Mouse (Mus musculus): ENCODE measurements around the gene Cd33. TPM values are rescaled to one million over a fixed set of nuclear protein-coding genes. Genes with fewer than 3 reads are reported as not detected.

Cd33 gene
- 3.4 and 4.1 TPM in 2 replicates for polyA plus RNA-seq (2012)

DNA sequence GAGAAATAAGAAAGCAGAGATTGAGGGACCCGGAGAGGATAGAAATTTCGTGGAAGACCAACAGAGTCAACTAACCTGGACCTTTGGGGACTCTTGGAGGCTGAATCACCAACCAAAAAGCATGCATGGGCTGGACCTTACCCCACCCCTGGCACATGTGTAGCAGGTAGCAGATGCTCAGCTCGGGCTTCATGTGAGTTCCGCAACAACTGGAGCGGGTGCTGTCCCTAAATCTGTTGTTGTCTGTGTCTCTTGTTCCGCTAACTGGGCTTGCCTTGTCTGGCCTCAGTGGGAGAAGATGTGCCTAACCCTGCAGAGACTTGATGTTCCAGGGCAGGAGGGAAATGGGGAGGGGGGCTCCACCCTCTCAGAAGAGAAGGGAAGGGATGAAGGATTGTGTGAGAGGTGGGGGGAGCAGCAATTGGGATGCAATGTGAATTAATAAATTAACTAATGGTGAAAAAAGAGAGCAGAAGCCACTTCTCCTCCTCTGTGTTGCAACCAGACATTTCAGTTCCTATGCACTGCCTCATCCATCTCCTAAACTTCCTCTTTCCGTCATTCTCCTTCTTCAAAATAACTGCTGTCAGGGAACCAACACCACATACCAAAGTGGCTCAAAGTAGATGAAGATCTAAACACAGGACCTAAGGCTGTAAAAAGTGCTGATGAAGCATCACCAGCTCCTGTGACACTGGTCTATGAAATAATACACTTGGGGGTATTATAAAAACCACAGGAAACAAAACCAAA, at the start of gene Cd33:
Gene Cd33, minus strand, starts transcription at position 204 of the 753 bp plus-strand sequence.

DNA sequence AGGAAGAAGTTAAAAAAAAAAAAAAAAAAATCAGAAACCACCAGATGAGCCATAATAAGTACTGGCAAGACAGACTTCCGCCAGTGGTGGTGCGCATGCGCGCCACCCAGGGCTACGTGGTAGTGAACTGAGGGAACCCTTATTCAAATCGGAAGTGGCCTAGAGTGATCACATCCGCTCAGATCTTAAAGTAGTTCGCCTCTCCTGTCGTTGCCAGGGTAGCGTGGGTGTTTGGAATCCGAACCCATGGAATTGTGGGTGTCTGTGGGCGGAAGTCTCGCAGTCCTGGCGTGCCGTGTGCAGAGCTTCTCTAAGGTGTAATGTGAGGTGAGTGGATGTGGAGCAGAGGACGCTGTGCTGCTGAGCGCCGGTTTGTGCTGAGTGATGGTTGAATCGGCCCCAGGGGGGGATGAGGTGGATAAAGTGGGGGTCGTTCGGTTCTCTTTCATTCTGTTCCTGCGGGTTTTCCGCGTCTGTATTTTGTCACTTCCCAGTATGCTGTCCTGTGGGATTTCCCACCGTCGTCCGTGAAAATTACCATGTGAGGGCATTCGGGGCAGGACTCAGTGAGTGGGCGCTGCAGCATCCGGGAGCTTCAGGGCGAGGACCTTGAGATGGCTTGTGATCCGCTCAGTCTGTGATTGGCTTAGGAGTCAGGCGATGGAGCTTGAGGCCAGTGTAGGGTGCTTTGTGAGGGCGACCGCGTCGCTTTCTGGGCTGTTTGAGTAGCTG, 35.4 kb upstream of the Cd33 start, which contains the start of gene Zfp719:
Gene Zfp719, plus strand, starts transcription at position 171 of the 732 bp plus-strand sequence.

DNA sequence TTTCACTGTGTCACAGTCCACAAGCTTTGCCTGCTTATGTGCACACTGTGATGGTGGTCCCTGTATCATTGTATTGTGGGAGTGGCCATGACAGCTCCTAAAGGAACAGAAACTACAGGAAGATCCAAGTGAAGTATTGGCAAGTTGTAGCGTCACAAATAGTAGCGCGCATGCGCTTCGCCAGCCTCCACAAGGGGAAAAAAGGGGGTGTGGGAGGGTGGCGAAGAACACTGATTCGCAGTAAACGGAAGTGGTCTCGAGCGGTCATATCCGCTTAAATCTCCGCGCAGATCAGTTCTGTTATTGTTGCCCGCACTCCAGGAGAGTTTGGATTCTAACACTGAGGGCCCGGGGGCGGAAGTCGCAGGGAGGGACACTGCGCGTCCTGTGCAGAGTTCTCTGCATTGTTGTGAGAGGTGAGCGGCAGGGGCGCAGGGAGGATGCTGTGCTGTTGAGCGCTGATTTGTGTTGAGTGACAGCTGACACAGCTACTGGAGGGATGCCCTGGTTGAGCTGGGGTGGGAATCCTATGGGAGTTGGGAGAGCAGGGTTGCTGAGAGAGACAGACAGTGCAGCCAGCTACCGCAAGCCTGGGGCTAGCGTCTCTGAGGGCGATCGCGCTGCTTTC, 17.9 kb upstream of the Cd33 start, which contains the start of gene Zfp658:
Gene Zfp658, plus strand, starts transcription at position 251 of the 628 bp plus-strand sequence.

DNA sequence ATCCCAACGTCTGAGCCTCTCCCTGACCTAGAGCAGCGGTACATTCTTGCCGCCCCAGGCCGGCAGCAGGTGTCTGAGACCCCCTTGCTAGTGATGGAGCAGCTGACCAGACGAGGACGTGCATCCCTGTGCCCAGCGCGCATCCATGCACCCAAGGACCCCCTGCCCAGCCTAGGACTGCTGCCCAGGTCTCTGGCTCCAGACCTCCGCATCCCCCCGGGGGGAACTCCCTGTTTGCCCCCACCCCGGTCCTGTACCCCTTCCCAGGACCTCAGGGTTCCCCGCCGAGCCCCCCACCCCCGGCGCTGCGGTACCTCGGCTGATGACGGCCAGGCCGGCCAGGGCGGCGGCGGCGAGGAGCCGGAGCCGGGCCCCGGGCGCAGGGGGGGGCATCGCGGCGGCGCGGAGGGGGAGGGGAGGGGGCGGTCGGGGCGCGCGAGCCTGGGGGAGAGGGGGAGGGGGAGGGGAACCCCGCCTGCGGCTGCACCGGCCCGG, 54.5 kb downstream of the Cd33 start, which contains the start of gene Iglon5:
Gene Iglon5, minus strand, starts transcription at position 445 of the 495 bp plus-strand sequence.

Other genes with a start within 250 kb of the Cd33 start
- gene Zfp715, start 231.1 kb downstream of the Cd33 start, polyA plus RNA-seq (2012), result 3.8 and 4.9 TPM in 2 replicates
- gene Siglecf, start 193.1 kb downstream of the Cd33 start, polyA plus RNA-seq (2012), result 9.8 and 10.6 TPM in 2 replicates
- 9.9 and 20.2 TPM in 2 replicates for gene Siglecg, start 136.2 kb downstream of the Cd33 start, polyA plus RNA-seq (2012)
- gene Lim2, start 116.8 kb downstream of the Cd33 start, polyA plus RNA-seq (2012), result 3.0 and 3.5 TPM in 2 replicates
- gene Nkg7, start 107.4 kb downstream of the Cd33 start, polyA plus RNA-seq (2012), result 20.5 and 36.9 TPM in 2 replicates
- 0.26 TPM in 1 of 2 replicates, not detected in the other for gene Cldnd2, start 103.6 kb downstream of the Cd33 start, polyA plus RNA-seq (2012)
- gene Etfb, start 100.3 kb downstream of the Cd33 start, polyA plus RNA-seq (2012), result 228 and 243 TPM in 2 replicates
- 0.39 and 0.93 TPM in 2 replicates for gene Gm45233, start 100.3 kb downstream of the Cd33 start, polyA plus RNA-seq (2012)
- gene Vsig10l, start 81.3 kb downstream of the Cd33 start, polyA plus RNA-seq (2012), result 21.8 and 23.6 TPM in 2 replicates
- gene Iglon5, start 54.4 kb downstream of the Cd33 start, polyA plus RNA-seq (2012), result 0.09 TPM in 1 of 2 replicates, not detected in the other
- gene 4931406B18Rik, start 38.5 kb downstream of the Cd33 start, polyA plus RNA-seq (2012), result 0.05 and 0.07 TPM in 2 replicates
- gene Zfp658, start 17.8 kb upstream of the Cd33 start, polyA plus RNA-seq (2012), result 0.25 and 0.46 TPM in 2 replicates
- 0.04 and 0.14 TPM in 2 replicates for gene Zfp719, start 35.2 kb upstream of the Cd33 start, polyA plus RNA-seq (2012)
- gene Zfp819, start 62.7 kb upstream of the Cd33 start, polyA plus RNA-seq (2012), result not detected in 2 replicates
- not detected in 2 replicates for gene Ceacam18, start 90.3 kb upstream of the Cd33 start, polyA plus RNA-seq (2012)
- 0.99 and 3.2 TPM in 2 replicates for gene Siglece, start 115.7 kb upstream of the Cd33 start, polyA plus RNA-seq (2012)
- 18.6 and 19.4 TPM in 2 replicates for gene Ctu1, start 127.6 kb upstream of the Cd33 start, polyA plus RNA-seq (2012)
- gene Klk14, start 146.0 kb upstream of the Cd33 start, polyA plus RNA-seq (2012), result not detected in 2 replicates
- gene Klk13, start 168.1 kb upstream of the Cd33 start, polyA plus RNA-seq (2012), result not detected in 2 replicates
- not detected in 2 replicates for gene Klk12, start 224.5 kb upstream of the Cd33 start, polyA plus RNA-seq (2012)
- not detected in 2 replicates for gene Klk11, start 230.2 kb upstream of the Cd33 start, polyA plus RNA-seq (2012)
- gene Klk10, start 236.6 kb upstream of the Cd33 start, polyA plus RNA-seq (2012), result 0.06 TPM in 1 of 2 replicates, not detected in the other
- not detected in 2 replicates for gene Klk9, start 247.5 kb upstream of the Cd33 start, polyA plus RNA-seq (2012)